Mouse (Mus musculus): ENCODE data around the gene Ccr1l1. TPM values are rescaled to one million over a fixed set of nuclear protein-coding genes. Genes with fewer than 3 reads are reported as not detected.

Ccr1l1 gene
- polyA plus RNA-seq (2012; rRNA removed; ENCODE audit: low replicate concordance): 0.11 and 0.18 TPM in 2 replicates

DNA sequence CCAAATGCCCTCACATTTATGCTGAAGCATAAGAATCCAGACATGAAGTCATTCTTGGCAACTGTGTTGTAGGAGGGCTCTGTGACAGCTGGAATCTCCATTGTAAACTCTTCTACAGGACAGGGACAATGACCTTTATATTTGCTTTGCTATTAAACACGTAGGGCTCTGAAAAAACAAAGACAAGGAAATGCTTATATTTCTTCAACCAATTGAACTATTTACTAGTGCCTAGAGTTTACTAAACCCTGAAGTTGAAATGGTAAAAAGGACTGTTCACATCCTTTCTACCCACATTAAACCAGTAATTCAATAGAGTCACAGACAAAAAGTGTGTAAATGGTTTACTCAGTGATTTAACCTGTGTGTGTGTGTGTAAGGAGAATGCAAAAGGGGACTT lies at the start of gene Ccr1l1:
TSS of gene Ccr1l1 (minus strand) at position 101 of the 400 bp plus-strand sequence.

GRCm38 (mm10) chr9:124021672-124022071 lies 43.5 kb upstream of the Ccr1l1 start, which contains the start of gene Ccr3:
Ccr3 (plus strand) TSS chr9:124021972.

GRCm38 (mm10) chr9:123968290-123968912 lies 9.8 kb downstream of the Ccr1l1 start, which contains the start of gene Ccr1:
Ccr1 (minus strand) TSS chr9:123968692.

Other genes starting within 250 kb of the Ccr1l1 start
- 0.21 and 0.82 TPM in 2 replicates for gene Cxcr6, start 171.9 kb downstream of the Ccr1l1 start, polyA plus RNA-seq (2012; rRNA removed; ENCODE audit: low replicate concordance)
- 2.1 and 3.5 TPM in 2 replicates for gene Fyco1, start 126.5 kb downstream of the Ccr1l1 start, polyA plus RNA-seq (2012; rRNA removed; ENCODE audit: low replicate concordance)
- 0.15 and 0.29 TPM in 2 replicates for gene Xcr1, start 116.4 kb downstream of the Ccr1l1 start, polyA plus RNA-seq (2012; rRNA removed; ENCODE audit: low replicate concordance)
- 0.81 and 1.5 TPM in 2 replicates for gene Ccr1, start 9.7 kb downstream of the Ccr1l1 start, polyA plus RNA-seq (2012; rRNA removed; ENCODE audit: low replicate concordance)
- gene Ccr3, start 43.6 kb upstream of the Ccr1l1 start, polyA plus RNA-seq (2012; rRNA removed; ENCODE audit: low replicate concordance): 0.15 and 0.19 TPM in 2 replicates
- 0.07 and 0.09 TPM in 2 replicates for gene Ccr2, start 123.5 kb upstream of the Ccr1l1 start, polyA plus RNA-seq (2012; rRNA removed; ENCODE audit: low replicate concordance)
- gene Ccr5, start 143.1 kb upstream of the Ccr1l1 start, polyA plus RNA-seq (2012; rRNA removed; ENCODE audit: low replicate concordance): 0.13 and 0.16 TPM in 2 replicates